Comparison of ENCODE assay signal across 17 mouse cellular contexts in the genomic region with DNA sequence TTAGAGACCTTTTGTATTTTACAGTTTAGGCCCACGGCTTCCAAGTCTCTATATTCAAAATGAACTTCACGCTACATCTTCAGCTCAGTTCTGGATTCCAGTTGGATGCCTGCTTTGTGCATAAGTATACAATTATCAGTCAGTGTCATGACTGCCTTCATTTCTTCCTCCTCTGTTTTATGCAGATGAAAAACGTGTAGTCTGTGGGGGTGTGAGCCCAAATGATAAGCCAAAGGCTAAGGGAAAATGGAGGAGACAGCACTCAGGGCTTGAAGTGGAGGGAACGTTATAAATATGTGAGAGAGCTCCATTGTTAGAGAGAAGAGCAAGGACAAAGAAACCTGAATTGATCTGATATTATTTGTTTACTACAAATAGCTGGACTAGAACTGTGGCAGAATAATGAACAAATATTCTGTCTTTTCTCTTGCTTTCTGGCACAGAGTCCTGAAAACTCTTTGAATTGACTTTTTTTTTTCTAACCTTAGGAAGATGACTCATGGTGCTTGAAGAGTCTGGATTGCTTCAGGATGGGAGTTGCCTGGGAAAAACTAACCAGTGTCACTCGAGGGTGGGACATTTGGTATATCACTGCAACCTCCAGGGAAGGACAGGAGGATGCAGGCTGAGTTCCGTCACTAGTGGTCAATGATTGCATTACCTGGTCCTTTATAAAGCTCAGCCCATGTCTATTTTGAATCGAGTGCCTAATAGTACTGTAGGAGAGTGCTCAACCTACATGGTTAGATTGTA. TPM values are rescaled to one million over a fixed set of nuclear protein-coding genes. Genes with fewer than 3 reads are reported as not detected.
A peak's percentile ranks its signal among the peaks of the same experiment; 100 is the strongest.
DNase-seq lines count a peak whose midpoint lies in the region; ATAC-seq lines count a peak whose summit lies in the region.
"Had no signal": no experiment of that assay in that cellular context is flagged by ENCODE, and none has a peak within 500 bp of the region (broad histone marks: within the 10 kb centered on the region; RNA-seq: fewer than 3 reads in every experiment).

No protein-coding gene starts in this region.

- peak; percentile 93 for DNase-seq in heart, adult 11 months
- DNase-seq in heart, postnatal 25 days (ENCODE audit: low spot score): no peak
- DNase-seq in 3134 (ENCODE audit: extremely low read depth, insufficient read length, low spot score) (peak; percentile 22), MEL-GATA-1-ER (ENCODE audit: extremely low read depth, low read depth) (peak; percentile 42)
- no peak for DNase-seq in liver, embryonic 11.5 days (ENCODE audit: low spot score)
- DNase-seq in spleen, adult 18-20 months: no peak
- no peak for DNase-seq in right cerebral cortex, postnatal 10 days (ENCODE audit: low spot score in 2 of 2)
- no peak for DNase-seq in cerebellum, adult 9-11 months
- DNase-seq: adrenal gland, postnatal 25 days; cerebellum, postnatal 25 days; gastrocnemius, postnatal 25 days; heart, postnatal 14 days; kidney, postnatal 10 days; right cerebral cortex, adult 18-20 months had no signal

- H3K4me3 ChIP-seq in liver, embryonic 11.5 days (ENCODE audit: low read depth, low read length): no peak overlapping the region
- H3K4me3 ChIP-seq: embryonic facial prominence, embryonic 12.5 days; forebrain, embryonic 15.5 days; lung, embryonic 15.5 days had no signal

- 71% methylated on average over 7 of the region's 7 CpGs for WGBS in liver, embryonic 11.5 days

- no peaks in the 10 kb centered on the region for H3K9me3 ChIP-seq in liver, embryonic 11.5 days (ENCODE audit: control insufficient read depth, low read length)
- H3K9me3 ChIP-seq: embryonic facial prominence, embryonic 12.5 days; forebrain, embryonic 15.5 days had no signal

- peaks cover 56% of the 10 kb centered on the region for H3K4me1 ChIP-seq in liver, embryonic 11.5 days (replicated peaks; ENCODE audit: control insufficient read depth, insufficient read depth, low read length)

- peak overlapping the region; percentile 34; the same call in 1 of the 2 replicates for H3K4me2 ChIP-seq in liver, embryonic 11.5 days
- H3K4me2 ChIP-seq: embryonic facial prominence, embryonic 12.5 days; forebrain, embryonic 15.5 days; lung, embryonic 15.5 days had no signal

- intact Hi-C loops in heart, postnatal 25 days (cut with DNase I): loop anchor here (10.0 kb wide), 1 partner anchor 1259 kb away; the partner anchor contains the start of gene Hspa13

- H3K27ac ChIP-seq in liver, embryonic 11.5 days (ENCODE audit: low read depth, low read length): peak overlapping the region; percentile 45; the same call in 1 of the 2 replicates
- H3K27ac ChIP-seq: embryonic facial prominence, embryonic 12.5 days; forebrain, embryonic 15.5 days; lung, embryonic 15.5 days had no signal

- no peaks in the 10 kb centered on the region for H3K27me3 ChIP-seq in liver, embryonic 11.5 days (replicated peaks; ENCODE audit: control insufficient read depth, insufficient read depth, low read length)
- H3K27me3 ChIP-seq: embryonic facial prominence, embryonic 12.5 days; forebrain, embryonic 15.5 days; lung, embryonic 15.5 days had no signal

- peak; percentile 44; the same call in 1 of the 2 replicates for ATAC-seq in liver, embryonic 11.5 days (replicated peaks; ENCODE audit: low FRiP score)
- ATAC-seq: forebrain, embryonic 15.5 days had no signal

- peaks cover 7% of the 10 kb centered on the region; the same call in 1 of the 2 replicates for H3K36me3 ChIP-seq in liver, embryonic 11.5 days (ENCODE audit: control insufficient read depth, insufficient read depth, low read length)

- H3K9ac ChIP-seq in liver, embryonic 11.5 days (ENCODE audit: low read depth, low read length): no peak overlapping the region
- H3K9ac ChIP-seq: embryonic facial prominence, embryonic 12.5 days; forebrain, embryonic 15.5 days; lung, embryonic 15.5 days had no signal

RNA-seq across cellular contexts. Expression of gene Usp25, which starts 10.3 kb away (rescaled TPM):
- 10 to 100 TPM; 78.2 to 83.5 TPM for total RNA-seq in heart, postnatal 25 days (2021)
- polyA plus RNA-seq in liver, embryonic 11.5 days (2014; fragmentation: Nextera tagmentation; extraction: Ambion mirVana): 49.1 and 57.4 TPM in 2 replicates

Comparison
In these comparisons a context has a peak if more than half of its experiments do, and no peak if none do; other contexts are left out.
1. DNase-seq: peak in heart, adult 11 months (single experiment), 3134 (single experiment) and MEL-GATA-1-ER (single experiment); none in heart, postnatal 25 days (single experiment), liver, embryonic 11.5 days (single experiment), spleen, adult 18-20 months (0 of 2), right cerebral cortex, postnatal 10 days (0 of 2) and cerebellum, adult 9-11 months (single experiment).